Mouse (Mus musculus): ENCODE measurements around the gene Cpn2. TPM values are rescaled to one million over a fixed set of nuclear protein-coding genes. Genes with fewer than 3 reads are reported as not detected.

The Cpn2 gene
- total and polyA plus RNA-seq, 3 experiments: 0.16 TPM; not detected in 2

- DNase-seq (ENCODE audit: low spot score): no peak
- no peak for ATAC-seq (ENCODE audit: extremely low read depth, insufficient number of reproducible peaks, low FRiP score, poor library complexity, severe bottlenecking)
These were observed 4.8 kb upstream of the Cpn2 start for GRCm38 (mm10) chr16:30271941-30272595.

GRCm38 (mm10) chr16:30271223-30271761 is 4.0 kb upstream of the Cpn2 start:
- no peak overlapping the region for H3K4me3 ChIP-seq (ENCODE audit: low read depth, low read length)
- no peaks in the 10 kb centered on the region for H3K9me3 ChIP-seq (replicated peaks)
- ATAC-seq (ENCODE audit: extremely low read depth, insufficient number of reproducible peaks, low FRiP score, poor library complexity, severe bottlenecking) (no peak), DNase-seq (ENCODE audit: low spot score) (no peak)
- no peaks in the 10 kb centered on the region for H3K36me3 ChIP-seq (replicated peaks)
- no peaks in the 10 kb centered on the region for H3K4me1 ChIP-seq (ENCODE audit: insufficient read depth, low read depth, low read length)
- no peak for TF ChIP-seq POLR2AphosphoS5 (IDR thresholded peaks at IDR 0.05; ENCODE audit: insufficient replicate concordance, low read depth, low read length)
- no peak for TF ChIP-seq GATA1 (IDR thresholded peaks at IDR 0.05; ENCODE audit: borderline replicate concordance, low read length)
- no peak for TF ChIP-seq GATA2 (IDR thresholded peaks at IDR 0.05; ENCODE audit: borderline replicate concordance, low read depth, low read length)
- no peak for TF ChIP-seq TAL1 (conservative IDR thresholded peaks at IDR 0.05; ENCODE audit: low read depth, low read length)
- no peak for TF ChIP-seq CTCF (IDR thresholded peaks at IDR 0.05; ENCODE audit: low read depth, low read length)
- H3K27me3 ChIP-seq (ENCODE audit: insufficient read depth, low read length): peaks cover 56% of the 10 kb centered on the region

More at GRCm38 (mm10) chr16:30271941-30272595, 4.8 kb upstream of the Cpn2 start:
- Histone ChIP-seq H3K9me3 (replicated peaks) (no peaks in the 10 kb centered on the region), H3K36me3 (replicated peaks) (no peaks in the 10 kb centered on the region), H3K27me3 (ENCODE audit: insufficient read depth, low read length) (peaks cover 51% of the 10 kb centered on the region), H3K4me3 (ENCODE audit: low read depth, low read length) (no peak overlapping the region), H3K4me1 (ENCODE audit: insufficient read depth, low read depth, low read length) (no peaks in the 10 kb centered on the region)
- TF ChIP-seq POLR2AphosphoS5 (IDR thresholded peaks at IDR 0.05; ENCODE audit: insufficient replicate concordance, low read depth, low read length) (no peak), TAL1 (conservative IDR thresholded peaks at IDR 0.05; ENCODE audit: low read depth, low read length) (no peak), GATA2 (IDR thresholded peaks at IDR 0.05; ENCODE audit: borderline replicate concordance, low read depth, low read length) (no peak), CTCF (IDR thresholded peaks at IDR 0.05; ENCODE audit: low read depth, low read length) (no peak), GATA1 (IDR thresholded peaks at IDR 0.05; ENCODE audit: borderline replicate concordance, low read length) (no peak)

GRCm38 (mm10) chr16:30266561-30266960 is 738 bp downstream of the Cpn2 start:
- Histone ChIP-seq H3K36me3 (replicated peaks) (no peaks in the 10 kb centered on the region), H3K4me3 (ENCODE audit: low read depth, low read length) (no peak overlapping the region), H3K4me1 (ENCODE audit: insufficient read depth, low read depth, low read length) (no peaks in the 10 kb centered on the region), H3K27me3 (ENCODE audit: insufficient read depth, low read length) (peaks cover 57% of the 10 kb centered on the region), H3K9me3 (replicated peaks) (no peaks in the 10 kb centered on the region)
- DNase-seq (ENCODE audit: low spot score) (no peak), ATAC-seq (ENCODE audit: extremely low read depth, insufficient number of reproducible peaks, low FRiP score, poor library complexity, severe bottlenecking) (no peak)
- TF ChIP-seq CTCF (IDR thresholded peaks at IDR 0.05; ENCODE audit: low read depth, low read length) (no peak), POLR2AphosphoS5 (IDR thresholded peaks at IDR 0.05; ENCODE audit: insufficient replicate concordance, low read depth, low read length) (no peak), TAL1 (conservative IDR thresholded peaks at IDR 0.05; ENCODE audit: low read depth, low read length) (no peak), GATA1 (IDR thresholded peaks at IDR 0.05; ENCODE audit: borderline replicate concordance, low read length) (no peak), GATA2 (IDR thresholded peaks at IDR 0.05; ENCODE audit: borderline replicate concordance, low read depth, low read length) (no peak)

- H3K4me1 ChIP-seq (ENCODE audit: insufficient read depth, low read depth, low read length): no peaks in the 10 kb centered on the region
- no peak overlapping the region for H3K4me3 ChIP-seq (ENCODE audit: low read depth, low read length)
- peaks cover 59% of the 10 kb centered on the region for H3K27me3 ChIP-seq (ENCODE audit: insufficient read depth, low read length)
- DNase-seq (ENCODE audit: low spot score): no peak
- no peak for ATAC-seq (ENCODE audit: extremely low read depth, insufficient number of reproducible peaks, low FRiP score, poor library complexity, severe bottlenecking)
- H3K9me3 ChIP-seq (replicated peaks): no peaks in the 10 kb centered on the region
- no peak for TF ChIP-seq TAL1 (conservative IDR thresholded peaks at IDR 0.05; ENCODE audit: low read depth, low read length)
- no peak for TF ChIP-seq POLR2AphosphoS5 (IDR thresholded peaks at IDR 0.05; ENCODE audit: insufficient replicate concordance, low read depth, low read length)
- no peak for TF ChIP-seq GATA1 (IDR thresholded peaks at IDR 0.05; ENCODE audit: borderline replicate concordance, low read length)
- no peak for TF ChIP-seq CTCF (IDR thresholded peaks at IDR 0.05; ENCODE audit: low read depth, low read length)
- TF ChIP-seq GATA2 (IDR thresholded peaks at IDR 0.05; ENCODE audit: borderline replicate concordance, low read depth, low read length): no peak
- H3K36me3 ChIP-seq (replicated peaks): no peaks in the 10 kb centered on the region
These were observed 1.7 kb downstream of the Cpn2 start for GRCm38 (mm10) chr16:30265611-30266010.

GRCm38 (mm10) chr16:30263156-30263555 is 4.1 kb downstream of the Cpn2 start:
- H3K36me3 ChIP-seq (replicated peaks): no peaks in the 10 kb centered on the region
- H3K4me1 ChIP-seq (ENCODE audit: insufficient read depth, low read depth, low read length): peaks cover 2% of the 10 kb centered on the region; the same call in 1 of the 2 replicates
- ATAC-seq (ENCODE audit: extremely low read depth, insufficient number of reproducible peaks, low FRiP score, poor library complexity, severe bottlenecking) (no peak), DNase-seq (ENCODE audit: low spot score) (no peak)
- H3K4me3 ChIP-seq (ENCODE audit: low read depth, low read length): no peak overlapping the region
- no peaks in the 10 kb centered on the region for H3K9me3 ChIP-seq (replicated peaks)
- TF ChIP-seq GATA2 (IDR thresholded peaks at IDR 0.05; ENCODE audit: borderline replicate concordance, low read depth, low read length): no peak
- no peak for TF ChIP-seq CTCF (IDR thresholded peaks at IDR 0.05; ENCODE audit: low read depth, low read length)
- no peak for TF ChIP-seq TAL1 (conservative IDR thresholded peaks at IDR 0.05; ENCODE audit: low read depth, low read length)
- TF ChIP-seq POLR2AphosphoS5 (IDR thresholded peaks at IDR 0.05; ENCODE audit: insufficient replicate concordance, low read depth, low read length): no peak
- TF ChIP-seq GATA1 (IDR thresholded peaks at IDR 0.05; ENCODE audit: borderline replicate concordance, low read length): no peak
- H3K27me3 ChIP-seq (ENCODE audit: insufficient read depth, low read length): peaks cover 54% of the 10 kb centered on the region

GRCm38 (mm10) chr16:30262664-30263063 is 4.6 kb downstream of the Cpn2 start:
- Histone ChIP-seq H3K9me3 (replicated peaks) (no peaks in the 10 kb centered on the region), H3K4me1 (ENCODE audit: insufficient read depth, low read depth, low read length) (peaks cover 7% of the 10 kb centered on the region), H3K4me3 (ENCODE audit: low read depth, low read length) (no peak overlapping the region), H3K27me3 (ENCODE audit: insufficient read depth, low read length) (peaks cover 55% of the 10 kb centered on the region), H3K36me3 (replicated peaks) (no peaks in the 10 kb centered on the region)
- DNase-seq (ENCODE audit: low spot score) (peak; percentile 67), ATAC-seq (ENCODE audit: extremely low read depth, insufficient number of reproducible peaks, low FRiP score, poor library complexity, severe bottlenecking) (no peak)
- TF ChIP-seq CTCF (IDR thresholded peaks at IDR 0.05; ENCODE audit: low read depth, low read length) (peak; percentile 76), GATA1 (IDR thresholded peaks at IDR 0.05; ENCODE audit: borderline replicate concordance, low read length) (no peak), GATA2 (IDR thresholded peaks at IDR 0.05; ENCODE audit: borderline replicate concordance, low read depth, low read length) (no peak)
